Mouse (Mus musculus) brain, embryonic 14.5 days (tissue): Measurements from ENCODE around the gene Bmp7. TPM values are rescaled to one million over a fixed set of nuclear protein-coding genes. Genes with fewer than 3 reads are reported as not detected.
A peak's percentile ranks its signal among the peaks of the same experiment; 100 is the strongest.

Source experiments
- DNase-seq: peaks from one replicate; pipeline ENCODE4 v3.0.0-alpha.2; 2011; ENCODE audit warnings: low read depth
- CTCF ChIP-seq: fragments of 200-500 bp; IDR thresholded peaks from 2 replicates; pipeline ENCODE4 v1.5.1; 2012; ENCODE audit warnings: inconsistent platforms, mild to moderate bottlenecking, moderate library complexity, borderline replicate concordance; ENCODE audit not compliant: insufficient read depth, insufficient read length; ENCODE audit errors: extremely low read depth
- POLR2A ChIP-seq: fragments of 200-500 bp; IDR thresholded peaks from 2 replicates; pipeline ENCODE4 v1.6.1; 2012; ENCODE audit warnings: mild to moderate bottlenecking, inconsistent platforms, borderline replicate concordance; ENCODE audit not compliant: poor library complexity, insufficient read depth, insufficient read length, severe bottlenecking; ENCODE audit errors: extremely low read depth
- polyA plus RNA-seq: library from polyadenylated mRNA; depleted of rRNA; stranded (reverse); fragments of >200 nt; gene quantifications from 2 replicates; pipeline ENCODE4 v1.2.3, GENCODE M21; 2012

Bmp7 gene
- polyA plus RNA-seq, 1 experiment, result 26.0 TPM

DNA sequence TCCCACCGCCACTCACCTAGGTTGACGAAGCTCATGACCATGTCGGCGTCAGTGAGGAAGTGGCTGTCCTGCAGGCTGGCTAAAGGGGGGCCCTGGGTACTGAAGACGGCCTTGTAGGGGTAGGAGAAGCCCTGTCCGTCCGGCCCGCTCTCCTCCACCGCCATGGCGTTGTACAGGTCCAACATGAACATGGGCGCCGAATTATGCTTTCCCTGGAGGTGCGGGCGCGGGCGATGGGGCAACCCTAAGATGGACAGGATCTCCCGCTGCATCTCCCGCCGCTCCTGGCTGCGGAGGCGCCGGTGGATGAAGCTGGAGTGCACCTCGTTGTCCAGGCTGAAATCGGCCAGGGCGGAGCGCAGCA, 500 bp downstream of the Bmp7 start:
- no peak for DNase-seq
- TF ChIP-seq POLR2A (no peak), CTCF (no peak)

DNA sequence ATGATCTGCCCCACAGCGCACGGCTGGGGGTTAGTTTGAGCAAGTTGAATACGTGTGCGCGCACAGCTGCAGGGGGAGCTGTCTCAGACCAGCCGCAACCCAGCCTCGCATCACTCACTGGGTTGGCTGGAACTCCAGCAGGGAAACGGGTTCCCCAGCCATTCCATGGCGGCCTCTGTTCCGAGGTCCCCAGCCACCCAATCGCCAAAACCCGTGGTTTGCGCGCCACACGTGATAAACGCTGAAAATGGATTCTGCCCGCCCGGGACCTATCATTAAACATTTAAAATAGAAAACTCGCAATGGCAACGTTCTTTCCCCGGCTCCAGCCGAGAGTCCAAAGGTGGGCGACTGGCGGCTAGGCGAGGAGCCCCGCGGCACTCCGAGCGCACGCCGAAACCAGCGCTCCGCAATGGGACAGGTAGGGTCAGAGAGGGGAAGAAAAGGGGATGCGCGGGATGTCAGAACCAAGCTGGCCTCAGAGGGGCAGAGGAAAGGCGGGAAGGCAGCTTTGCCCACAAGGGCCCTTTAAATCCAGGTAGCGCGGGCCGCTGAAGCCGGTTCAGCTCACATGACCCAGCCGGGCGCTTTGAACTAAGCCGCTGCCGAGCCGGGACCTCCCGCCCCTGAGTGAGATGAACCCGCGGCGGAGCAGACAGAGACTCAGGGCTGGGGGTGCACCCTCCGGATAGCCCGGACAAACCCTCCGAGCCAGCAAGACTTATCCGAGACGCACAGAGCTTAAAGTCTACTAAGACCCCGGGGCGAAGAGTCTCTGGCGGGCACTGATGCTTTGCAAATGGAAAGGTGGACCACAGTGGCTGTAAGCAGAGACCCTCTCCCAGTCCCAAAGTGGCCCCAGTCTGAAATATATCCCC, 1.1 kb downstream of the Bmp7 start:
- TF ChIP-seq CTCF, result no peak
- TF ChIP-seq POLR2A, result no peak
- DNase-seq, result peak; percentile 48

DNA sequence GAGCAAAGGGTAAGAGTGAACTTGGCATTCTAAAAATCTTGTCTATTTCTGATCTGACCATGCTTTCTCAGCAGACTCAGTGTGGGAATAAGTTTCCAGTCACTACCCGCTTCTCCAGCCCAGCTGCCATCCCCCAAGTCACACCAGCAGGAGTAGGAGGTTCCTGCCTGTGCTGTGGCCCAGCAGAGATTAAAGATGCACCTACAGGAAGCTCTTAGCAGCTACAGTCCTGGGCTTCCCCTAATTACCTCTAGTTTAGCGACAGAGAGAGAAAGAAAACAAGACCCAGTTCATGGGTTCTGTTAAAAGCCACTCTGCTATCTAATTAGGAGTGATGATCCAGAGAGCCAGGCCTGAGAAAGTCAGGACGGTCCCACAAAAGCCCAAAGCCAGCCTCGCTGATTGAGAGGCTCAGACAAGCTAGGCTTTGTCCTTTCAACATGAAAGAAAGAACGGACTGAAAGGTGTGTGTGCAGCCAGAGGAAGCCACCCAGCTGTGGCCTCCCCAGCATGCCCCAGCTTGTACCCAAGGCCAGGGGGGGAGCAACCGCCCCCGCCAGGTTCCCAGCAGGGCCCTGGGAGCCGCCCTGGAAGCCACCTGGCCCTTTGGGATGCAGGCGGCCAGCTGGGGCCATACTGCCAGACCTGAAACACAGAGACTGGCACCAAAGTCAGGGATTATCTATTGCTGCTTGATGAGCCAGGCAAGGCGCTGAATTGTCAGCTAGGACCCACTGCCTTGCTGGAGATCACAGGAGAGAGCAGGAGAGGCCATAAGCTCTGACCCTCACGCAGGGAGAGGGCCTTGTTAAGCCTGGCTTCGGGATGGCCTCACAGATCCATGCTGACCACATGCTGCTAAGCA, 2.6 kb downstream of the Bmp7 start:
- no peak for TF ChIP-seq CTCF
- no peak for TF ChIP-seq POLR2A
- DNase-seq, result no peak

DNA sequence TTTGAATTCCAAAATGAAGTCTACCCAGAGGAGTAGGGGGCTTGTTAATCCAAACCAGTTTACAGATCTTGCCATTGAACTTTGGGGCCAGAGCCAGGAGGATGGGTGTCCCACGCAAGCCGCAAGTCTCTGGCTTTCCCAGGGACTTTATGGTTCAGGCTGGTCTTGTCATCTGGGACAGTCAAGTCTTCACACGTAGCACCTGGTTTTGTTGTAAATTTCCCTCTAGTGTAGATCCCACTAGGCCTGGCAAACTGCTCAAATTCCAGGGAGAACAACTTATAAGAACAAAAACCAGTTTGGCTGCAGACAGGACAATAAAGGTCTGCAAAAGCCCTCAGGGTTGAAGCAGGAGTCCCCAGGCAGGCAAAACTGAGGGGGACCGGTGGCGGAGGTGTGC, 3.3 kb downstream of the Bmp7 start:
- DNase-seq, result no peak
- TF ChIP-seq CTCF (no peak), POLR2A (no peak)

DNA sequence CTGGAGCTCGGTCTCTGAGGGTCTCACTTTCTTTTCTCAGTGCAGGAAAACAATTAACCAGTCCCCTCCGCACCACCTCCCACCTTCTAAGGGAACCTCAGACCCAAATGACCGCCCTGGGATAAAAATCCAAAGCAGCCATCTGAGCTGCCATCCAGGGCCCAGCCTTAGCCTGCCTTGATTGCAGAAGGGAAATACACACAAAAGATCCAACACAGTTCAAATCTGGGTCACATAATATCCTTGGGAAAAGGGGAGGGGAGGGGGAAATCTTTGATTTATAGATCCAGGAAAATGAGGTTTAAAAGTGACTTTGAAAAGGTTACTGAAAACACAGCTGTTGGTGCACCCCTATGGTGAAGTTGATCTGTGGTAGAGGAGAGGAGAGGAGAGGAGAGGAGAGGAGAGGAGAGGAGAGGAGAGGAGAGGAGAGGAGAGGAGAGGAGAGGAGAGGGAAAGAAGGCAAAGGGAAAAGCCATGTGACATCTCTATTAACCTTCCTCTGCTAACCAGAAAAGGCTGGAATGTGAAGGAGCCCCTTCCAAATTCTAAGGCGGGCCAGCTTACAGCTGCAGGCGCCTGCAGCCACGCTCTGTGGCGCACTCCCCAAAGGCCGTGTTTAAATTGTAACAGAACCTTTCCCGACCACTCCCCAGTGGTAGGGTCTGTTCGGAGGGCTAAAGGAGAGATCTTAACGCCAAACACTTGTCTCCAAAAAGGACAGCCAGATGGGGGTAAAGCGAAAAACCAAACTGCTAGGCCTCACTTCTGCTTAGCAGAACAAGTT, 4.2 kb downstream of the Bmp7 start:
- TF ChIP-seq POLR2A (no peak), CTCF (no peak)
- no peak for DNase-seq

DNA sequence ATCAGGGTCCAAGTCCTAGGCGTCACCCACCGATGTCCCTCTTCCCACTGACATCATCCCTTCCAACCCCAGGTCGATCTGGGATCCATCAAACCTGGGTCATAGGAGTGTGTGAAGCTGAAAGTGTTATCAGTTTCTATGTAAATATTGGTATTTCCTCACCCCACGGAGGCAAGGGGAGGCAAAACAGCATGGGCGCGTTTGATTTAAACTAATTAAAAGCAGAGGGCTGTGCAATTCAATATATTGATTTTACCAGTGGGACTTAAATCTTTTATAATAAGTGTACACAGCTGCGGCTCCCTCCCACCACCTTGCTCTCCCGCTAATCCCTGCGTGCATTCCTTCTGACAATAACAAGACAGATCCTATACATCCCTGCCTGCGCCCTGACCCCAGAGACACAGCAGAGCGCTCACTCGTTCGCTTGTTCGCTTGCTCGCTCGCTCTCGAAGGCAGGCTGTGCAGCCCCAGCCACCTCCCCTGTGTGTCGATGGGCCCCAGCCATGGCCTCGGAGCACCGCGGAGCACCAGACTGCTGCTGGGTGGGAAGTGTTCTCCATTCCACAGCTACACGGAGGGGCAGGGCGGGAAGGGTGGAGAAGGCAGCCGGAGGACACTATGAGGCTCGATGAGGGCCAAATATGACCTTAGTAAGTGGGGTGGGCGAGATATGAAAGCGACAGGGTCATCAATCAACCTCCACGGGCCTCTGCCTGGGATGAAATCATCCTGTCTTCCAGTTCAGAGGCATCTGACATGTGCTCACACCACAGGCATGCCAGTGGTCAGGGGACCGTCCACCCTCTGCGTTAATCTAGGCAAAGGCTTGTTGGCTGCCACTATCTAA, 5.0 kb downstream of the Bmp7 start:
- TF ChIP-seq POLR2A (no peak), CTCF (no peak)
- peak; percentile 73 for DNase-seq

DNA sequence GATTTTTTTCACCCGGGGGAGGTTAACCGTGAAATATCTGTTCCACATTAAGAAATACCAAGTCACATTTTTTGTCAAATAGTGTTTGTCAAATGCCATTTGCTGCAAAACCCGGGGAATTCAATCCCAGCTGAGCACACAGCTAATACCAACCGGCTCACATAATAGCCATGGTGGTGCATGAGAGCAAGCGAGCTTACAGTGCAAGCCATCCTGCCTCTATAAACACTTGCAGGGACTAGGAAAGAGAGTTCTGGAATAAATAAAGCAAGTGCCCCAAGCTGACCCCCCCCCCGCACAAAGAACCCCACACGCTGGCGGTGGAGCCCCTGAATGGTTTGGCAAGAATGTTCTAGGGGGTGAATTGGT, 5.7 kb downstream of the Bmp7 start:
- DNase-seq, result peak; percentile 62
- no peak for TF ChIP-seq CTCF
- no peak for TF ChIP-seq POLR2A

DNA sequence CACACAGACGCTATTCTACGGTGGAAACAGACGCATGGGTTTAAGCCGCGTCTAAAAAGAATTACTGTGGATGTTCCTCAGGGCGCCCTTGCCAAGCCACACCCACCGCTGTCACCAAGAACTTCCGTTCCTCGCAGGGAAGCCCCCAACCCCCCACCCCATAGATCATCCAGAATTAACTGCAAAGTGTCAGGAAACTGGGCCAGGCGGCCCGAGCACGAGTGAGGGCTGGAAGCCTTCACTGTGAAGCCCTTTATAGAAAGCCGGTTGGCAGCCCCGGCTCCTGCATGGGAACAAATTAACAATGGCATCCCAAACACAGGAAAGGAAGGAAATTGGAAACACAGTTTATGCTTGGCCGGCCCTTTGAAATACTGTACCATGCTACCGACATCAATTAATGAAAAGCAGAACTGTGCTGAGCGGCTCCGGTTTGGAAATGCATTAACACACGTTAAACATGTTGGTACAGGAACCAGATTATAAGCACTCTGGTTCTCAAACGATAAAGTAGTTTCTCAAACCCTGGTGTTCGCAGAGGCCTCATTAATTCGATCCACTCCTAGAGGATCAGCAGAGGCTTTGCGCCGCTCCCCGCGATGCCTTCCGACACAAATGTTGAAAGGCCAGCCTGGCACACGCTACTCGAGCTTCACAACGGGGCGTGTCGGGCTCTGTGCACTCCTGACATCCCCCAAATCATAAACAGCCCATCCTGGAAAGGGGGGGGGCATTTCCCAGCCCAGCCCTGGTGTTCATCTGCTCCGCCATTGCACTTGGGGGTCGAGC, 6.3 kb downstream of the Bmp7 start:
- DNase-seq, result peak; percentile 90
- TF ChIP-seq CTCF (no peak), POLR2A (no peak)

DNA sequence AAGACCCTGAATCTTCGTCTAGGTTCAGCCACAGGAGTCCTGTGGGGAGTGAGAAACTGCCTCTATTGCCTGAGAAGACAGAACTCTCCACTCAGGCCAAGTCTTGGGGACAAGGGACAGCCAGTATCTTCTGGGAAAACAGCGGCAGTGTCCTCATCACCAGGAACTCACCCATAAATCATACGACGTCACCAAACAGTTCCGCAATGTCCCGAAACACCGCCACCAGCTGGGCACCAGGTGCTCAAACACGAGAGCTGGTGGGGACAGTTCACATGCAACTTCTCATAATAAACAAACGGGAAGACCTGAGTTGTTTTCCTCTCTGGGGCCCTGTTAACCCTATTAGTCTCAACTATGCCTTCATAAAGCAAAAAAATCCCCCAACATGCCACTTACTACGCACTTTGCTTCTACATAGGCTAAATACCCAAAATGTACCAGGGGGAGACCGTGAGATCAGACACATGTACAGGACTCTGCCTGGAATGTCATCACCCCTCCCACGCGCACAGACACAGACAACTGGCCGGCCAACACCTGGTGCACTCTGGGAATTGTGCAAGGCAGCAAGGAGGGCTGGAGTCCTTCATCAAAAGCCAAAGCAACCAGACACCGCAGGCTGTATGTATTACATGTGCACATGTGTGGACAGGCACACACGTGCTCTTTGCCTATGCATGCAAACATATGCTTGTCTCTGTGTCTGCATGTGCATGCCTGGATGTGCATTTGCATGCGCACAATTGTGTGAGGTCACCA, 8.8 kb downstream of the Bmp7 start:
- TF ChIP-seq POLR2A (no peak), CTCF (no peak)
- no peak for DNase-seq
